Mouse (Mus musculus) heart, embryonic 10.5 days (tissue): ENCODE measurements around the gene Uhrf1. TPM values are rescaled to one million over a fixed set of nuclear protein-coding genes. Genes with fewer than 3 reads are reported as not detected.

Experiments used
- DNase-seq: peaks from one replicate; pipeline ENCODE4 v3.0.0-alpha.2; 2017; ENCODE audit warnings: low spot score
- H3K27ac ChIP-seq: fragments of 300-500 bp; sonication (generic); 2 replicates; pipeline ENCODE4 v1.5.1; 2016; ENCODE audit warnings: mild to moderate bottlenecking
- H3K27me3 ChIP-seq: fragments of 300-500 bp; sonication (generic); 2 replicates; pipeline ENCODE4 v1.6.1; 2016; ENCODE audit warnings: mild to moderate bottlenecking; ENCODE audit not compliant: poor library complexity, insufficient read depth, severe bottlenecking
- H3K36me3 ChIP-seq: fragments of 300-500 bp; sonication (generic); 2 replicates; pipeline ENCODE4 v1.6.1; 2016; ENCODE audit warnings: mild to moderate bottlenecking, moderate library complexity
- H3K4me1 ChIP-seq: fragments of 300-500 bp; sonication (generic); 2 replicates; pipeline ENCODE4 v1.6.1; 2016; ENCODE audit warnings: mild to moderate bottlenecking
- H3K4me3 ChIP-seq: fragments of 300-500 bp; sonication (generic); 2 replicates; pipeline ENCODE4 v1.5.1; 2016; ENCODE audit warnings: mild to moderate bottlenecking, moderate library complexity
- H3K9me3 ChIP-seq: fragments of 300-500 bp; sonication (generic); 2 replicates; pipeline ENCODE4 v1.6.1; 2016; ENCODE audit warnings: mild to moderate bottlenecking, moderate library complexity
- WGBS: fragments of 180-500 bp; shearing (Covaris S2); methylation state at CpG from one replicate; pipeline ENCODE4 v1.1.7; 2016; 5-methylcytosine and 5-hydroxymethylcytosine counted together
- polyA plus RNA-seq: library from polyadenylated mRNA; unstranded; fragments of >200 nt; fragmentation: Nextera tagmentation; extraction: Ambion mirVana; gene quantifications from 2 replicates; pipeline ENCODE4 v1.2.1, GENCODE M21; 2016

Uhrf1 gene
- polyA plus RNA-seq, 1 experiment from 2014 or later: 163 TPM

DNA sequence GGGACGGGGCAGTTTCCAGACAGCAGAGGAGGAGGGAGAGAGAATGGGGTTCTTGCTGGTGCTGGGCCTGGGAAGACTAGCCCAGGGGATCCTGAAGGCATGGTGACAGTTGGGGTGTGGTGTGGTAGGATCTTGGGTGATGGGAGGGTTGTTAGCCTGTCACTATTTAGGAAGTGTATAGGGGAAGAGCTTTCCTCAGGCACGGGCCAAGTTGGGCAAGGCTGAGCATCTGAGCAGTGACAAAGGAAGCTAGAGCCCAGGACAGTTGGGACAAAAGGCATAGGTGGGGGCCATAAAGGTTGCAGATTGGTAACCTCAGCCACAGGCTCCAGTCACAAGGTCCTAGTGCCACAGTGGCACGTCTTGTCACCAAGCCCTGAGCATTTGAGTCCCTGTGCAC, 40.3 kb downstream of the Uhrf1 start:
- Histone ChIP-seq H3K36me3 (peaks cover 5% of the 10 kb centered on the region; the same call in 1 of the 2 replicates), H3K9me3 (no peaks in the 10 kb centered on the region), H3K27me3 (no peaks in the 10 kb centered on the region), H3K27ac (no peak overlapping the region), H3K4me1 (peaks cover 74% of the 10 kb centered on the region), H3K4me3 (no peak overlapping the region)
- no peak for DNase-seq
- 83% methylated on average over 3 of the region's 3 CpGs for WGBS

DNA sequence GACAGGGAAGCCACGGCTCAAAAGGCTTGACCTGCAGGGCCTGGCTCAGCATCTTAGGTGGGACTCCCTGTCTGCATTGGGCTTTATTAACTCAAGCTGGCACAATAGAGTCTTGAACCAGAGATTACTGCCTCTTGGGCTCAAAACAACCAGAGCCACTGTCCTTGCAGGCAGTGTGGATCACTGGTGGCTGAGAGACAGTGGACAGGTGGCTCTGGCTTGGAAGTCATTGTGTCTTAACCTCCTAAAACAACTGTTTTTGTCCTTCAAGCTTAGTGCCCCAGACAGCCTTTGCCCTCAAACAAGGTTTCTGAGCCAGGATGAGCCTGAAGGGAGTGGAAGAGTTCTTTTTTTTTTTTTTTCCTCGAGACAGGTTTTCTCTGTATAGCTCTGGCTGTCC, 42.2 kb downstream of the Uhrf1 start:
- DNase-seq: no peak
- Histone ChIP-seq H3K4me1 (peaks cover 78% of the 10 kb centered on the region), H3K27ac (no peak overlapping the region), H3K27me3 (no peaks in the 10 kb centered on the region), H3K9me3 (no peaks in the 10 kb centered on the region), H3K4me3 (no peak overlapping the region), H3K36me3 (peaks cover 5% of the 10 kb centered on the region; the same call in 1 of the 2 replicates)
- 75% methylated on average over 2 of the region's 2 CpGs for WGBS

DNA sequence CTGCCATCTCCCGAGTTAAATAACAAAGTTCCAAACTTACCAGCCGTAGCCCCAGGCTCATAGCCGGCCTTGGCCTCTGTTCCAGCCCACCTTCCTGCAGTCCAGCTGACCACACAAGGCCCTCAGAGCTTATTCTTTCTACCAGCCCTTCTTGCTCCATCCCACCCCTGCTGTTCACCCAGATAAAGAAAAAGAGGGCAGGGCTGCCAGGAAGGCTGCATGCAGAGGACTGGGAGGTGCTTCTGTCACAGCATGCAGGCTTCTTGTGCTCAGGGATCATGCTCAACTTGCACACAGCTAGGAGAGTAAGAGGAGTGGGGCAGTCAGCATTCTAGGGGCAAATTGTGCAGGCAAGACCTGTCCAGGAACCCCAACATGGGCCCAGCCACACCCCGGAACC, 45.0 kb downstream of the Uhrf1 start:
- DNase-seq: peak; percentile 81
- Histone ChIP-seq H3K4me1 (peaks cover 61% of the 10 kb centered on the region), H3K27ac (no peak overlapping the region), H3K36me3 (peaks cover 24% of the 10 kb centered on the region), H3K27me3 (no peaks in the 10 kb centered on the region), H3K9me3 (no peaks in the 10 kb centered on the region), H3K4me3 (no peak overlapping the region)
- 82% methylated on average over 4 of the region's 4 CpGs for WGBS

DNA sequence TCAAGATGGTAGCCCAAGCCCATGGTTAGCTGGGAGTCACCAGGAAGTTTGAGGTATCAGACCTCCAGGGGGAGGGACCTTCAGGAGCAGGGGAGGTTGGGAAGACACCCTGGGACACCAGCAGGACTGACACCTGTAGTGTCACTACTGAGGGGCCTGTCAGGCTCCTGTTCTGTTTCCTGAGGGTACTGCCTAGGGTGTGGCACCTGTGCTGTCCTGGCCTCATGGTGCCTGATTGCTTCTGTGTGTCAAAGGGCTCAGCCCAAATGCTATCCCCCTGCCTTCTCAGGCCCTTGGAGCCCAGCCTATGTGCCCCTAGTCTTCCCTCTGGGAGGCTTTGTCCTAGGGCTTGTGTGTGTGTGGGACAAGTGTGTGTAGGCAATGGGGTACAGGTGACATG, 45.5 kb downstream of the Uhrf1 start:
- Histone ChIP-seq H3K27me3 (no peaks in the 10 kb centered on the region), H3K4me1 (peaks cover 56% of the 10 kb centered on the region), H3K9me3 (no peaks in the 10 kb centered on the region), H3K27ac (0 out of 2 replicates have a peak overlapping the region, but pooled peaks have one; percentile 13), H3K36me3 (peaks cover 29% of the 10 kb centered on the region), H3K4me3 (no peak overlapping the region)
- no peak for DNase-seq

DNA sequence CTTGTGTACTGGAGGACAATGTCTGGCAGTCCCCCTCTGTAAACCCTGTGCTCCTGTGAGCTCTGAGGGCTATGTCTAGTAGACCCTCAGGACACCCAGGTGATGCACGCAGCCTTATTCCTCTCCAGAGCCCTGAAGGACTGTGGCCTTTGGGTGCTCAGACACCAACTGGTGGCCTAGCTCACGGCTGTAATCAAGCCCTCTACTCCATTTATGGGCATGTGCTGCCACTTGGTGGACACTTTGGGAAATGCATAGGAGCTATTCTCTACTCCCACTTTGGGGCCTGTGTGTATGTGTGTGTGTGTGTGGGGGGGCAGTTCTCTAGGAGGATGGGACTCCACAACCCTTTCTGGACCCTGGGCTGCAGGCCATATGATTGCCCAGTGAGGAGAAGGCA, 47.6 kb downstream of the Uhrf1 start:
- WGBS: 27% methylated on average over 2 of the region's 2 CpGs
- peaks cover 44% of the 10 kb centered on the region for H3K36me3 ChIP-seq
- no peak overlapping the region for H3K4me3 ChIP-seq
- DNase-seq: peak; percentile 88
- H3K27ac ChIP-seq: no peak overlapping the region
- no peaks in the 10 kb centered on the region for H3K9me3 ChIP-seq
- H3K4me1 ChIP-seq: peaks cover 41% of the 10 kb centered on the region
- no peaks in the 10 kb centered on the region for H3K27me3 ChIP-seq

DNA sequence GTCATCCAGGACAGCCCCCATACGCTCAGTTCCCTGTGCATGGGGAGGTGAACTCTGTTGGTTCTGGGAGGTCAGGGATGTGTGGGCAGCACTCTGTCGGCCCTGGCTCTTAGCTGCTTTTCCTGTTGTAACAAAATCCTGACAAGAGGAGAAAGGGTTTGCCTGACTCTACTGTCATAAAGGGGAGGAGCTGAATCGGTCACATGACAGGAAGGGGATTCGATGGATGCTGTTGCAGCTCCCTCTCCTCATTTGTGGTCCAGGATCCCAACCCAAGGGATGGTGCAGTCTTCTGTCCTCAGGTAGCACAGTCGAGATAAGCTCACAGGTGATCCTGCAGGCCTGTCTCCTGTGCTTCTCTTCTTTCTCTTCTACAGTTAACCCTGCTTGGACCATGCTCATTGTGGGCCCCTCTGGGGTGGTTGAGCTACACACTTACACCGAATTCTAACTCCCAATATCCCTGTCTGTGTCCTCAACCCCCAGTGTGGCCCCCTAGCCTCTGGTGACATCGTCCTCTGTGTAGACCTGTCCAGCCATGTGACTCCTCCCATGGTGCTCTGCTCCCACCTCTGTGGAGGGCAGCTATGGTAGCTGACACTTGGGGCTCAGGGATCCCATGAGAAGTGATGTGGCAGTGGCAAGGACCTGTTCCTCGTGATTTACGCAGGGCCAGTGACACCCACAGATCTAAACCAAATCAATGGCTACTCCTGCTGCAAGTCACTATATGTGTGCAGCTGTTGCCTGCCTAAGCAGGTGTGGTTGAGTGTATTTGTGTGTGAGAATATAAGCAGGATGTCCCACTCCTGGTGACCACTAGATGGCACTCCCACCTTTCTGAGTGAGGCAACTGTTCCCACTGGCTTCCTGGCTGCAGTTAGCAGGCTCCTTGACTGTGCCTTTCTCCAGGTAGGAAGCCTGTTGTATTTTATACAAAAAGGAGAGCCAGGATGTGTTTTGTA, 54.1 kb downstream of the Uhrf1 start:
- Histone ChIP-seq H3K9me3 (no peaks in the 10 kb centered on the region), H3K27ac (no peak overlapping the region), H3K4me1 (peaks cover 5% of the 10 kb centered on the region; the same call in 1 of the 2 replicates), H3K27me3 (no peaks in the 10 kb centered on the region), H3K36me3 (peaks cover 81% of the 10 kb centered on the region), H3K4me3 (no peak overlapping the region)
- 62% methylated on average over 9 of the region's 9 CpGs for WGBS
- no peak for DNase-seq

DNA sequence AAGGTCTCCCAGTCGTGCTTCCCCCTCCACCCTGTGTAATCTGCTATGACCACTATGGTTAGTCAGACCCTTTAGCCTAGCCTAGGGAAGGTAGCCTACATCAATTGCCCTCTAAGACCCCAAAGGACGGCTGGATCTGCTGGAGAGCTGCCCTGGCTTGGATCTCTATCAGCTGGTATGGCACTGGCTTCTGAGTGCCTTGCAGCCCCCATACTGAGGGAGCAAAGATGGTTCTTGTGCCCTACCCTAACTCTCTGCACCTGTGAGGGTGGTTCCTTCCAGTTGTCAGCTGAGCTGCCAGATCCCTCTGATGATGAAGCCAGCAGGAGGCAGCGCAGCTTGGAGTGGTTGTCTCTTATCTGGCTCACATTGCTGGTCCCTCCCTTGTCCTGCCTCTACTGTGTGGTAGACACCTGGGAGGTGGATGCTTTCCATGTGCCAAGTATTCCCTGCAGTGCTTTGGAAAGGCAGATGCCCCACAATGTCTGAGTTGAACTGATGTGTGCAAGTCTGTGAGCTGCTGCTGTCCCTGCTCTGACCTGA, 56.1 kb downstream of the Uhrf1 start:
- Histone ChIP-seq H3K27ac (no peak overlapping the region), H3K9me3 (no peaks in the 10 kb centered on the region), H3K4me1 (peaks cover 5% of the 10 kb centered on the region; the same call in 1 of the 2 replicates), H3K36me3 (peaks cover 71% of the 10 kb centered on the region), H3K4me3 (no peak overlapping the region), H3K27me3 (no peaks in the 10 kb centered on the region)
- WGBS: 82% methylated on average over 3 of the region's 3 CpGs
- DNase-seq: no peak

DNA sequence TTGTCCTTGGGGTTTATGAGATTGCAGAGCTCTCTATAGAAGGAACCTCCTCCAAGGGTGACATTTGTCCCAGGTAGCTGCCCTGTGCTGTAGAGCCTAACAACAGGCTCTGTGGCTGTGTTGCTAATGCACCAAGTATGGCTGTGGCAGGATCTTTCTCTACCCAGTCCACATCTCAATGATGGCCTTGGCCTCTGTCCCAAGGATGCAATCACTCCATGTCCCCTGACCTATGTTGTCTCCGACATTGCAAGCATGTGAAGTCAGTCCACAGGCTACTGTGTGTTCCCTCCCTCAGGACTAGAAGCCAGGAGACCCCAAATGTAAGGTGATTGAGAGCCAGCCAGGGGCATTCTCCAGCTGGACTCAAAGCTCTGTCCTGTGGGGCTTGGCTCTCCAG, 56.7 kb downstream of the Uhrf1 start:
- no peaks in the 10 kb centered on the region for H3K9me3 ChIP-seq
- DNase-seq: no peak
- no peaks in the 10 kb centered on the region for H3K27me3 ChIP-seq
- H3K36me3 ChIP-seq: peaks cover 66% of the 10 kb centered on the region
- peaks cover 5% of the 10 kb centered on the region; the same call in 1 of the 2 replicates for H3K4me1 ChIP-seq
- no peak overlapping the region for H3K27ac ChIP-seq
- no peak overlapping the region for H3K4me3 ChIP-seq
- WGBS: 82% methylated on average over 1 of the region's 1 CpGs

DNA sequence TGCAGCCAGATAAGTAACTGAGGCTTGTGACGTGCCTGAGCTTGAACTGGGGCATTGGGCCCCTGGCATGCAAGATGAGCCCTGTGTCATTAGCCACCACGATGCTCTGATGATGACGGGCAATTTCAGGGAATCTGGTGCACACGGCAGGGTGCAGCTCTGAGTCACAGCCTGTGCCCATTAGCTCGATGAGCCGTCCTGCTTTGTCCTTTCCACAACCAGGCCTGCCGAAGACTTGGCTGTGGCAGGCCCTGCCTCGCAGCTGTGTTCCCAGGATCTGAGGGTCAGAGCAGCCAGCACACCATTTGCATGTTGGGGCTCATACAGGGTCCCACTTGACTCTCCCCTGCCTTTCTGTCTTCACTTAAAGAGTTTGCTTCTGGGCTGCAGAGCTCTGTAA, 57.3 kb downstream of the Uhrf1 start:
- H3K27ac ChIP-seq: no peak overlapping the region
- H3K4me1 ChIP-seq: peaks cover 11% of the 10 kb centered on the region; the same call in 1 of the 2 replicates
- no peaks in the 10 kb centered on the region for H3K27me3 ChIP-seq
- H3K4me3 ChIP-seq: no peak overlapping the region
- DNase-seq: no peak
- WGBS: 74% methylated on average over 8 of the region's 8 CpGs
- peaks cover 64% of the 10 kb centered on the region for H3K36me3 ChIP-seq
- no peaks in the 10 kb centered on the region for H3K9me3 ChIP-seq

DNA sequence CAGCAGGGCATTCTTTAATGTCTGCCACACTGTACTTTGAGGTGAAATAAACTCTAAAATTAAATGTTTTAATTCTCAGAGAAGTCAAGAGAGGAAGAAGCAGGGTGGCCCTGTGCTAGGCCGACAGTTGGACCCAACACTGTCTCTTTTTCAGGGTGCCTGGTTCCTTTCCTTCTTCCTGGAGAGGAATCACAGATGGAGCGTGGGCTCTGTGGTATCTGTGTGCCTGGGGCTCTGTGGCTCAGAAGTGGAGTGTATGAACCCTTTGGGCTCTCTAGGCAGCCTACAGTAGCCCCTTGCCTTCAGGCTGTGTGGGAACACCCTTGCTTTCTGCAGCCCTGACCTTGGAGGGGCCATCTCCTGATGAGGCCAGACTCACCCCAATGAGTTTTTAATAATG, 58.4 kb downstream of the Uhrf1 start:
- H3K4me3 ChIP-seq: no peak overlapping the region
- WGBS: 89% methylated on average over 2 of the region's 2 CpGs
- no peaks in the 10 kb centered on the region for H3K9me3 ChIP-seq
- peaks cover 22% of the 10 kb centered on the region for H3K4me1 ChIP-seq
- no peak overlapping the region for H3K27ac ChIP-seq
- H3K27me3 ChIP-seq: no peaks in the 10 kb centered on the region
- DNase-seq: no peak
- H3K36me3 ChIP-seq: peaks cover 56% of the 10 kb centered on the region

DNA sequence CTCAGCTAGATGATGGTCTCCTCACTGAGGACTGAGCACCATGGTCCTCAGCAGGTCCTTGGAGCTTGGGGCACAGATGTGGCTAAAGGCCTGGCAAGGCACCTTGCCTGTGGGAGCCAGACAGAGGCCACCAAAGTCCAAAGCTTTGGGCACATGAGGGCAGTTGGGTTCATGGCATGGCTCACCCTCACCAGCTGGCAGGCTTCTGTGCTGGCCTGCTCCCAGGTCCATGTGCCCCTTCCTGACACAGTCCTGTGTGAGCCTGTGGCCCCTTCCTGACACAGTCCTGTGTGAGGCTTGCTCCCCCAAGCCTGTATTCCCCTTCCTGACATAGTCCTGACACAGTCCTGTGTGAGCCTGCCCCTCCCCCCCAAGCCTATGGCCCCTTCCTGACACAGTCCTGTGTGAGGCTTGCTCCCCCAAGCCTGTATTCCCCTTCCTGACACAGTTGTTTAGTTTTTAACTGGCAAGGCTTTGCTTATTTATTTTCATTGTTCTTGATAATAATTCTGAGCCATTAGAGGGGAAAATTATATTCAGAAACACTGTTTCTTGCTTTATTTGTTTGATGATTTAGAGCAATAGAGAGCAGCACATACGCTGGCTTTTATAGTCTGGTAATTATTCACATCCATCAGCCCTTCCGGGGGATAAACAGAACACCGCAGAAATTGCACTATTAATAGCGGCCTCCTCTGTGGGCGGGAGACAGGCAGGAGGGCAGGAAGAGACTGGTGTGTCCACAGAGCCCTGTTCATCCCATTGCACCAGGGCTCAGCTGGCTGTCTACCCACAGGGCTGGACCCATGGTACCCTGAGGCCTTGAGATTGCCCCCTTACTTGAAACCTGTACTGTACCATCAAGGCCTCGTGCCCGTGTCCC, 62.9 kb downstream of the Uhrf1 start:
- H3K36me3 ChIP-seq: peaks cover 65% of the 10 kb centered on the region
- DNase-seq: no peak
- no peaks in the 10 kb centered on the region for H3K27me3 ChIP-seq
- WGBS: 61% methylated on average over 7 of the region's 7 CpGs
- H3K4me3 ChIP-seq: no peak overlapping the region
- H3K4me1 ChIP-seq: peaks cover 40% of the 10 kb centered on the region
- H3K9me3 ChIP-seq: no peaks in the 10 kb centered on the region
- H3K27ac ChIP-seq: peak overlapping the region; percentile 67

DNA sequence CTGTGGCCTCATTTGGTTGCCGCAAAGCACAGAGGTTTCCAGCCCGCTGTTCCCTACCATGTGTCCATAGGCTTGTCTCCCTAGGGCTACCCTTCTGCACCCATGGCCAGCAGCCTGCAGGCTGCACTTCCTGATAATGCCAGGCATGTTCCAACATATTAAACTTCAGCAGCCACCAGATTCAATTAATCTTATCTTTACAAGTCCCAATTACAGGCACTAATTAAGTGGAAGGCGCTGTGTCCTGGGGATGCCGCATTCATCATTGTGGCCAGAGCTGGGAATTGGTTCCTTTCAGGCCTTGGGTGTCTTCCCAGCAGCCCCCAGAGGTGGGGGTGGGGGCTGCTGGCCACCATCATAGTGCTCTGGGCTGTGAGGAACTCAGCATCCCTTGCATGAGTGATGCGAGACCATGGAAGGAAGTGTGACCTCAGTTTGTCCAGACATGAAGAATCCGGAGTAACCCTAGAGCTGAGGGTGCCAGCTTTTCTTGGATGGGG, 65.2 kb downstream of the Uhrf1 start:
- WGBS: 90% methylated on average over 6 of the region's 6 CpGs
- H3K9me3 ChIP-seq: no peaks in the 10 kb centered on the region
- H3K4me3 ChIP-seq: no peak overlapping the region
- H3K27me3 ChIP-seq: no peaks in the 10 kb centered on the region
- H3K4me1 ChIP-seq: peaks cover 40% of the 10 kb centered on the region
- DNase-seq: no peak
- H3K36me3 ChIP-seq: peaks cover 61% of the 10 kb centered on the region
- no peak overlapping the region for H3K27ac ChIP-seq
